Mouse (Mus musculus): ENCODE data around the gene Trp53bp2. TPM values are rescaled to one million over a fixed set of nuclear protein-coding genes. Genes with fewer than 3 reads are reported as not detected.

Trp53bp2 gene
- polyA plus RNA-seq, 1 experiment from 2014 or later: 25.5 TPM

DNA sequence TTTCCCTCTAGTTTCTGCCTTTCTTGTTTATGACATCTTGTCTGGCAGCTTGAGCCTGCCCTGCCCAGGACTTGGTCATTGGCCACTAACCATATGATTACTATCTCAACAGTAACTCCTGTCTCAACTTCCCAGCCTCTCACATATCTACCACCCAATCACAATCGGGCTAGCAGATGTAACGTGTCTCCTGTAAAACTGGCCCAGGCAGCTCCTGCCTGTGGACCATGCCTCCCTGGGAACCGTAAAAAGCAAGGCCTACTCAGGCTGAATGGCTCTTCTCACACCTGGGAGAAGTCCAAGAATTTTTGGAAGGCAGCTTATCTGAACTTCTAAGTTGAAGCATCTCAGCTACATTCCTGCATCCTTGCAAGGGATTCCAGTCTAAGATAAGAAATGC is 10.2 kb upstream of the Trp53bp2 start:
- no peak overlapping the region for H3K9ac ChIP-seq (replicated peaks; ENCODE audit: low read length)
- no peaks in the 10 kb centered on the region for H3K9me3 ChIP-seq (ENCODE audit: control insufficient read depth, low read length)
- DNase-seq (no peak), ATAC-seq (ENCODE audit: low FRiP score, low TSS enrichment) (no peak)
- H3K4me3 ChIP-seq (replicated peaks; ENCODE audit: low read depth, low read length): no peak overlapping the region
- no peaks in the 10 kb centered on the region for H3K27me3 ChIP-seq (ENCODE audit: control insufficient read depth, insufficient read depth, low read length)
- 88% methylated on average over 3 of the region's 3 CpGs for WGBS
- no peak overlapping the region for H3K27ac ChIP-seq (replicated peaks; ENCODE audit: low read depth, low read length)
- no peaks in the 10 kb centered on the region for H3K4me1 ChIP-seq (ENCODE audit: control insufficient read depth, insufficient read depth, low read length)
- H3K36me3 ChIP-seq (ENCODE audit: control insufficient read depth, insufficient read depth, low read length): no peaks in the 10 kb centered on the region
- H3K4me2 ChIP-seq (ENCODE audit: low read length): no peak overlapping the region

DNA sequence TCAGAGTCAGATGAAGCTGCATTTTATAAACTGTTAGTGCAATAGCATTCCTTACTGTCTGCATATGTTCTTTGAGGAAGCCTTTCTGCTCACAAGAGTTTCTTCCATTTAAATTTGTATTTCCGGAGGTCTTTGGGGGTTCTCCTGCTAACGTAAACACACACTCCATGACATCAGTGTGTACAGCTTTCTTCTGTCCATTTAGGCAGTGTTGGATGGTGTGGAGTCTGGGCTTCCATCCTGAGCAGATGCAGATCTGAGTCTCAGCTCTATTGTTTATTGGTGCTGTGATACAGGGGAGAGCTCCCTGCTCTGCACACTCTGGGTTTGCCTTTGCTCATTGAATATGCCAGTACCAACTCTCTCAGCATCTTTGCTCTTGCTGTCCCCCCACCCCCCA is 9.8 kb upstream of the Trp53bp2 start:
- no peak overlapping the region for H3K9ac ChIP-seq (replicated peaks; ENCODE audit: low read length)

DNA sequence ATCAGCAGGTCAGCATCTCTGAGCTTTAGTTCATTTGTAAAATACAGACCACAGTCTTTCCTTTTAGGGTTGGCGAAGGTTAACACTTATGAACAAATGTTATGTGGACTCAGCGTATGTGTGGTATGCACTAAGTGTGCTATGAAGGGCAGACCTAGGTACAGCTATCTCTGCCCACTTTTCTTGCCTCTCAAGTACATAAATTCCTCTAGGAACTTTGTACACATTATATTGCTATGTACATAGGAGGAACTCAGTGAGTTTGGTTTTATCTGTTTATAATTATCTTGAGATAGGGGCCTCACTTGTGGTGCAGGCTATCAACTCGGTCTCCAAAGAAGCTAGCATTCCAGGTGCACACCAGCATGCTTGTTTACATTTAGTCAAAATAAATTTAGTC is 9.1 kb upstream of the Trp53bp2 start:
- ATAC-seq (ENCODE audit: low FRiP score, low TSS enrichment) (no peak), DNase-seq (no peak)
- no peak overlapping the region for H3K9ac ChIP-seq (replicated peaks; ENCODE audit: low read length)
- no peak overlapping the region for H3K4me2 ChIP-seq (ENCODE audit: low read length)
- 95% methylated on average over 3 of the region's 3 CpGs for WGBS
- H3K27ac ChIP-seq (replicated peaks; ENCODE audit: low read depth, low read length): no peak overlapping the region
- no peak overlapping the region for H3K4me3 ChIP-seq (replicated peaks; ENCODE audit: low read depth, low read length)
- no peaks in the 10 kb centered on the region for H3K9me3 ChIP-seq (ENCODE audit: control insufficient read depth, low read length)
- H3K27me3 ChIP-seq (ENCODE audit: control insufficient read depth, insufficient read depth, low read length): no peaks in the 10 kb centered on the region
- no peaks in the 10 kb centered on the region for H3K36me3 ChIP-seq (ENCODE audit: control insufficient read depth, insufficient read depth, low read length)
- no peaks in the 10 kb centered on the region for H3K4me1 ChIP-seq (ENCODE audit: control insufficient read depth, insufficient read depth, low read length)

More for the DNA sequence above, 9.8 kb upstream of the Trp53bp2 start:
- no peak for DNase-seq
- Histone ChIP-seq H3K4me2 (ENCODE audit: low read length) (no peak overlapping the region), H3K9me3 (ENCODE audit: control insufficient read depth, low read length) (no peaks in the 10 kb centered on the region), H3K27ac (replicated peaks; ENCODE audit: low read depth, low read length) (no peak overlapping the region), H3K27me3 (ENCODE audit: control insufficient read depth, insufficient read depth, low read length) (no peaks in the 10 kb centered on the region), H3K4me3 (replicated peaks; ENCODE audit: low read depth, low read length) (no peak overlapping the region), H3K36me3 (ENCODE audit: control insufficient read depth, insufficient read depth, low read length) (no peaks in the 10 kb centered on the region), H3K4me1 (ENCODE audit: control insufficient read depth, insufficient read depth, low read length) (no peaks in the 10 kb centered on the region)
- 87% methylated on average over 2 of the region's 2 CpGs for WGBS
- no peak for ATAC-seq (ENCODE audit: low FRiP score, low TSS enrichment)

DNA sequence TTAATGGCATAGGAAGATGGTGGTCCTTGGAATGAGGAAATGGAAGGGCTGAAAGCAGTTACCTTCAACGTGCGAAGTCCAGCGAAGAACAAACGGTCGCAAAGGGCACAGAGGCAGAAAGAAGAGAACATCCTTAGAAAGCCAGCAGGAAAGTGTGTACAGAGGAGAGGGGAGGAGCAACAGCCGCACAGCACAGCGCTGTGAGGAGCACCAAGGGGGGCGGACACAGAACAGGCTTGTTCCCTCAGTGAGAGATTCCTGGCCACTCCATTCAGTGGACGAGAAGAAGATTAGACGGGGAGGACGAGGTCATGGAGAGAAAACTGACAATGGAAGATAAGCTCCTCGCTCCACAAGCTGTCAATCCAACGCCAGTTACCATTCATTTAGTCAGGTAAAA is 5.9 kb upstream of the Trp53bp2 start:
- no peak overlapping the region for H3K4me3 ChIP-seq (replicated peaks; ENCODE audit: low read depth, low read length)
- H3K27me3 ChIP-seq (ENCODE audit: control insufficient read depth, insufficient read depth, low read length): no peaks in the 10 kb centered on the region
- H3K36me3 ChIP-seq (ENCODE audit: control insufficient read depth, insufficient read depth, low read length): no peaks in the 10 kb centered on the region
- no peak for ATAC-seq (ENCODE audit: low FRiP score, low TSS enrichment)
- no peak overlapping the region for H3K27ac ChIP-seq (replicated peaks; ENCODE audit: low read depth, low read length)
- no peak overlapping the region for H3K4me2 ChIP-seq (ENCODE audit: low read length)
- 44% methylated on average over 13 of the region's 13 CpGs for WGBS
- no peak overlapping the region for H3K9ac ChIP-seq (replicated peaks; ENCODE audit: low read length)
- H3K9me3 ChIP-seq (ENCODE audit: control insufficient read depth, low read length): no peaks in the 10 kb centered on the region
- no peaks in the 10 kb centered on the region for H3K4me1 ChIP-seq (ENCODE audit: control insufficient read depth, insufficient read depth, low read length)
- DNase-seq: no peak

DNA sequence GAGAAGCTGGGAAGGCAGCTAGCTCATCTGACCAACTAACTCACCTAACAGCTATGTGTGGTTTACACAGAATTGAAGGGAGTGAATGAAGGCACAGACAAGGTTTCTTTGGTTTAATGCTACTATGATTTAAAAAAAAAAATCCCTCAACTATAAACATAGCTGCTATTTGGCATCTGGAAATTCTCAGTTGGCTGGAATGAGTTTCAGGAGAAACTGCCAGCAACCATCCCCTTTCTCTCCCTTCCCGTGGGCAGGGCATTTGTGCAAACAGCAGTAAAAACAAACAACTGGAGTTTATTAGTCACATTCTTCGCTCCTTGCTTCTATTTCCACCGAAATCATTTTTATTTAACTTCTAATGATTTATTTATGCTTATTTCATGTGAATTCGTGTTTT is 2.4 kb upstream of the Trp53bp2 start:
- DNase-seq (no peak), ATAC-seq (ENCODE audit: low FRiP score, low TSS enrichment) (no peak)
- H3K9ac ChIP-seq (replicated peaks; ENCODE audit: low read length): no peak overlapping the region
- no peak overlapping the region for H3K27ac ChIP-seq (replicated peaks; ENCODE audit: low read depth, low read length)
- H3K27me3 ChIP-seq (ENCODE audit: control insufficient read depth, insufficient read depth, low read length): no peaks in the 10 kb centered on the region
- peaks cover 18% of the 10 kb centered on the region for H3K4me1 ChIP-seq (ENCODE audit: control insufficient read depth, insufficient read depth, low read length)
- H3K36me3 ChIP-seq (ENCODE audit: control insufficient read depth, insufficient read depth, low read length): no peaks in the 10 kb centered on the region
- WGBS: 84% methylated on average over 4 of the region's 4 CpGs
- H3K4me3 ChIP-seq (replicated peaks; ENCODE audit: low read depth, low read length): no peak overlapping the region
- H3K4me2 ChIP-seq (ENCODE audit: low read length): no peak overlapping the region
- no peaks in the 10 kb centered on the region for H3K9me3 ChIP-seq (ENCODE audit: control insufficient read depth, low read length)

DNA sequence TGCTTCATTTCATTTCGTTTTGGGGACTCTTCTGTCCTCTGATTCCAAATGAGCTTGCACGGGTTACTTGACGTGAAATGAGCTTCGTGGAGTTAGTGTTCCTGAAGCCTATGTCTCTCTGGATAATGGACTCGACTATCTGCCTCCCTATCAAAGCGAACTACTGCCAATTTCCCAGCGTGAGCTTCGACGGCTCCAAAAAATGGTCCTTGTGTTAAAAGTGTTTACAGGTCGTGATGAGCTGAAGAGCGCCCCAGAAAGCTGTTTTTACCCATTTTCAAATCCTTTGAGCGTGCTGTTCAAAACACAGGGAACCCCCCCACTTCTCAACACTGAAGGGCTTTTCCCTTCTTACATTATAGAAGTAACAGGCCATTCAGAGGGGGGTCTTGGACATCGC is 729 bp upstream of the Trp53bp2 start:
- Histone ChIP-seq H3K27ac (replicated peaks; ENCODE audit: low read depth, low read length) (peak overlapping the region; percentile 97), H3K4me1 (ENCODE audit: control insufficient read depth, insufficient read depth, low read length) (peaks cover 28% of the 10 kb centered on the region), H3K9ac (replicated peaks; ENCODE audit: low read length) (peak overlapping the region; percentile 93), H3K4me3 (replicated peaks; ENCODE audit: low read depth, low read length) (peak overlapping the region; percentile 92), H3K27me3 (ENCODE audit: control insufficient read depth, insufficient read depth, low read length) (no peaks in the 10 kb centered on the region), H3K9me3 (ENCODE audit: control insufficient read depth, low read length) (no peaks in the 10 kb centered on the region), H3K36me3 (ENCODE audit: control insufficient read depth, insufficient read depth, low read length) (no peaks in the 10 kb centered on the region), H3K4me2 (ENCODE audit: low read length) (peak overlapping the region; percentile 76)
- 3% methylated on average over 13 of the region's 13 CpGs for WGBS
- ATAC-seq (ENCODE audit: low FRiP score, low TSS enrichment) (no peak), DNase-seq (no peak)

DNA sequence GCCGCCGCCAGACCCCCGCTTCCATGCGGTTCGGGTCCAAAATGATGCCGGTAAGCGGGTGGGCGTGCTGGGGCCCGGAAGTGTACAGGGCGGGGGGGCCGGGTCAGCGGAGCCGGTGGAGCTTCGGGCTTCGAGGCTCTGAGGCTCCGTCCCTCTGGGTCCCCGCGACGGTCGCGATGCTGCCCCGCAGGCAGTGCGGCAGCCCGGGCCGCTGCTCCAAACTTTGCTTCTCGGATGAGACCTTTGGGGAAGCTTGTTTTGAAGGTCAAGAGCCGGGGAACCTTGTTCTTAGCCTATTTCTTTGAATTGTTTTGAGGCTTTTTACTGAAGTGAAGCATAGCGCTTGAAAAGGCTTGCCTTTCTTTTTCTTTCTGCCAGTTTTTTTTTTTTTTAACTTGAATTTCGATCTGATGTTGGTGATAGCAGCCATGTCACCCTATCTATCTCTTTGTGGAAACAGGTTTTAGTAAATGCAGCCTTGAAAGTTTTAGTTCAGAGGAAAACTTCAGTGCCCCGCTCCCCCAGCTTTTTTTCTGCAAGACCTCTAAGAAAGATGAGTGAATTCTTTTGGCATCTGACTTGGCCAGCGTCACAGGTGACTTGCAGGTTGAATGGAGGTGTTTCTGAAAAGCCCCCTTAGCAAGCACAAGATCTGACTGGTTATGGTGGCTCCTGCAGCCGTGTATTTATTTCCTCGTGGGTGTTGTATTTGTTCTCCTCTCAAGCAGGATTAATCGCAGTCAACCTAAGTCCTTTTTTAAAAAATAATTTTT is 615 bp downstream of the Trp53bp2 start:
- Histone ChIP-seq H3K9ac (replicated peaks; ENCODE audit: low read length) (peak overlapping the region; percentile 93), H3K4me1 (ENCODE audit: control insufficient read depth, insufficient read depth, low read length) (peaks cover 32% of the 10 kb centered on the region), H3K4me3 (replicated peaks; ENCODE audit: low read depth, low read length) (peak overlapping the region; percentile 92), H3K9me3 (ENCODE audit: control insufficient read depth, low read length) (no peaks in the 10 kb centered on the region), H3K4me2 (ENCODE audit: low read length) (peak overlapping the region; percentile 76), H3K27ac (replicated peaks; ENCODE audit: low read depth, low read length) (peak overlapping the region; percentile 97), H3K36me3 (ENCODE audit: control insufficient read depth, insufficient read depth, low read length) (no peaks in the 10 kb centered on the region), H3K27me3 (ENCODE audit: control insufficient read depth, insufficient read depth, low read length) (no peaks in the 10 kb centered on the region)
- DNase-seq: peak; percentile 75
- peak; percentile 66 for ATAC-seq (ENCODE audit: low FRiP score, low TSS enrichment)
- 1% methylated on average over 34 of the region's 34 CpGs for WGBS

DNA sequence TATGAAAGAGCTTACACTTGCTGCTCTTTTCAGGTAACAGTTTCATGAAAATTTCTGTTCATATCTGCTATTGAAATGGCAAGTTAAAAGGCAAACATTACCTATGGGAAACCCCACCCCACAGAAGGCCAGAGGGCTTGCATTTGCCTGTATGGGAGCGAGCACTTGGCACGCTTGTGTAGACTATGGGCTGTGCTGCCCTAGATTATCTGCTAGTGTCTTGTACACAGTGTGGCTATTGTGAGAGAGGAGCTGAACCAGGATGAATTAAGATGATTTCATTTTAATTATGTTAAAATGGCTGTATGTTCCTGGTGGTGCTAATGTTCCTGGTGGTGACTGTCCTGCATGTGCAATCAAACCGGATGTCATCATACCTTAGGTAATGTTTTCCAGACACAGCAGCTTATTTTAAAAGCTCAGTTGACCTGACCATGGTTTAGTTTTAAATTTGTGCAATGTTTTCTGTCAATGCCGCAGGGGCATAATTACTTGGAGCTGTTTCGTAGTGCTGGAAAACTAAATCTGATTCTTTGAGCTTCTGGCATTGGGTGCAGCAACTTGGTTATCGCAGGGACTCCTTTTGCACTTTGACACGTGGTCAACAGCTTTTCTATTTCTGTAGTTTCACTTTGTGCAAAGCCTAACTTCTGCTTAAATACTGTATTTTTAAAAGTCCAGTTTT is 3.8 kb downstream of the Trp53bp2 start:
- WGBS: 87% methylated on average over 7 of the region's 7 CpGs
- Histone ChIP-seq H3K27me3 (ENCODE audit: control insufficient read depth, insufficient read depth, low read length) (no peaks in the 10 kb centered on the region), H3K4me2 (ENCODE audit: low read length) (no peak overlapping the region), H3K9me3 (ENCODE audit: control insufficient read depth, low read length) (no peaks in the 10 kb centered on the region), H3K36me3 (ENCODE audit: control insufficient read depth, insufficient read depth, low read length) (no peaks in the 10 kb centered on the region), H3K4me3 (replicated peaks; ENCODE audit: low read depth, low read length) (no peak overlapping the region), H3K27ac (replicated peaks; ENCODE audit: low read depth, low read length) (no peak overlapping the region), H3K9ac (replicated peaks; ENCODE audit: low read length) (no peak overlapping the region), H3K4me1 (ENCODE audit: control insufficient read depth, insufficient read depth, low read length) (peaks cover 32% of the 10 kb centered on the region)
- DNase-seq (no peak), ATAC-seq (ENCODE audit: low FRiP score, low TSS enrichment) (no peak)

DNA sequence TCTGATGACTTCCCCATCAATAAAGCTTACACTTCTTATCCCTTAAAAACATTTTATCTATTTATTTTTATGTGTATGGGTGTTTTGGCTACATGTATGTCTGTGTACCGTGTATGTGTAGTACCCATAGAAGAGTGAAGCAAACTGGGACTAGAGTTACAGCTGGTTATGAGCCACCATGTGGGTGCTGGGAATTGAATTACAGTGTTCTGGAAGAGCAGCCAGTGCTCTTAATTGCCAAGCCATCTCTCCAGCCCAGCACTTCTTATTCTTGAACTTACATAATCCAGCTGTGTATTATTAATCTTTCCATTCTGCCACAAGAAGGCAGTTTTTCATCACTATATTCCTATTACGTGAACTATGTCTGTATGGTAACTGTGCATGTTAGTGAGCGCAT is 10.5 kb downstream of the Trp53bp2 start:
- Histone ChIP-seq H3K9me3 (ENCODE audit: control insufficient read depth, low read length) (no peaks in the 10 kb centered on the region), H3K4me3 (replicated peaks; ENCODE audit: low read depth, low read length) (no peak overlapping the region), H3K27ac (replicated peaks; ENCODE audit: low read depth, low read length) (no peak overlapping the region), H3K4me1 (ENCODE audit: control insufficient read depth, insufficient read depth, low read length) (no peaks in the 10 kb centered on the region), H3K27me3 (ENCODE audit: control insufficient read depth, insufficient read depth, low read length) (no peaks in the 10 kb centered on the region), H3K9ac (replicated peaks; ENCODE audit: low read length) (no peak overlapping the region), H3K4me2 (ENCODE audit: low read length) (no peak overlapping the region), H3K36me3 (ENCODE audit: control insufficient read depth, insufficient read depth, low read length) (no peaks in the 10 kb centered on the region)
- no peak for ATAC-seq (ENCODE audit: low FRiP score, low TSS enrichment)
- 87% methylated on average over 3 of the region's 3 CpGs for WGBS
- DNase-seq: no peak

All from midbrain, embryonic 14.5 days (tissue).